Mouse (Mus musculus): Measurements from ENCODE around the gene Sfxn2. TPM values are rescaled to one million over a fixed set of nuclear protein-coding genes. Genes with fewer than 3 reads are reported as not detected.

Gene Sfxn2
- polyA plus RNA-seq, 1 experiment from 2014 or later, result 10.2 TPM

- Histone ChIP-seq H3K36me3 (ENCODE audit: control insufficient read depth, insufficient read depth, low read length) (peaks cover 22% of the 10 kb centered on the region), H3K9me3 (ENCODE audit: control insufficient read depth, low read length) (no peaks in the 10 kb centered on the region), H3K4me3 (replicated peaks; ENCODE audit: low read depth, low read length) (no peak overlapping the region), H3K4me2 (ENCODE audit: low read length) (no peak overlapping the region), H3K9ac (replicated peaks; ENCODE audit: low read length) (no peak overlapping the region), H3K27ac (replicated peaks; ENCODE audit: low read depth, low read length) (no peak overlapping the region), H3K27me3 (ENCODE audit: control insufficient read depth, insufficient read depth, low read length) (no peaks in the 10 kb centered on the region), H3K4me1 (ENCODE audit: control insufficient read depth, insufficient read depth, low read length) (peaks cover 20% of the 10 kb centered on the region)
- DNase-seq (no peak), ATAC-seq (ENCODE audit: low FRiP score, low TSS enrichment) (no peak)
- WGBS, result 87% methylated on average over 12 of the region's 12 CpGs
Measured at GRCm38 (mm10) chr19:46646041-46646481, 72.9 kb downstream of the Sfxn2 start.

GRCm38 (mm10) chr19:46647254-46647653 is 74.1 kb downstream of the Sfxn2 start:
- no peak for DNase-seq
- Histone ChIP-seq H3K9me3 (ENCODE audit: control insufficient read depth, low read length) (no peaks in the 10 kb centered on the region), H3K27me3 (ENCODE audit: control insufficient read depth, insufficient read depth, low read length) (no peaks in the 10 kb centered on the region), H3K9ac (replicated peaks; ENCODE audit: low read length) (no peak overlapping the region), H3K27ac (replicated peaks; ENCODE audit: low read depth, low read length) (no peak overlapping the region), H3K4me1 (ENCODE audit: control insufficient read depth, insufficient read depth, low read length) (peaks cover 19% of the 10 kb centered on the region), H3K4me2 (ENCODE audit: low read length) (no peak overlapping the region), H3K4me3 (replicated peaks; ENCODE audit: low read depth, low read length) (no peak overlapping the region), H3K36me3 (ENCODE audit: control insufficient read depth, insufficient read depth, low read length) (peaks cover 26% of the 10 kb centered on the region)
- no peak for ATAC-seq (ENCODE audit: low FRiP score, low TSS enrichment)
- 87% methylated on average over 3 of the region's 3 CpGs for whole genome bisulfite sequencing

Other genes with a start within 250 kb of the Sfxn2 start
- gene Psd, start 246.2 kb upstream of the Sfxn2 start, polyA plus RNA-seq (2014; fragmentation: Nextera tagmentation; extraction: Ambion mirVana), result 112 and 144 TPM in 2 replicates
- gene Fbxl15, start 245.2 kb upstream of the Sfxn2 start, polyA plus RNA-seq (2014; fragmentation: Nextera tagmentation; extraction: Ambion mirVana), result 45.8 and 53.5 TPM in 2 replicates
- gene Cuedc2, start 234.7 kb upstream of the Sfxn2 start, polyA plus RNA-seq (2014; fragmentation: Nextera tagmentation; extraction: Ambion mirVana), result 300 and 307 TPM in 2 replicates
- 7.2 and 7.7 TPM in 2 replicates for gene Mfsd13a, start 232.2 kb upstream of the Sfxn2 start, polyA plus RNA-seq (2014; fragmentation: Nextera tagmentation; extraction: Ambion mirVana)
- 2.8 and 3.1 TPM in 2 replicates for gene 2310034G01Rik, start 223.1 kb upstream of the Sfxn2 start, polyA plus RNA-seq (2014; fragmentation: Nextera tagmentation; extraction: Ambion mirVana)
- gene Actr1a, start 177.6 kb upstream of the Sfxn2 start, polyA plus RNA-seq (2014; fragmentation: Nextera tagmentation; extraction: Ambion mirVana), result 320 and 379 TPM in 2 replicates
- 22.0 and 29.1 TPM in 2 replicates for gene Sufu, start 176.5 kb upstream of the Sfxn2 start, polyA plus RNA-seq (2014; fragmentation: Nextera tagmentation; extraction: Ambion mirVana)
- 36.5 and 38.5 TPM in 2 replicates for gene Trim8, start 71.7 kb upstream of the Sfxn2 start, polyA plus RNA-seq (2014; fragmentation: Nextera tagmentation; extraction: Ambion mirVana)
- gene Arl3, start 167 bp upstream of the Sfxn2 start, polyA plus RNA-seq (2014; fragmentation: Nextera tagmentation; extraction: Ambion mirVana), result 134 and 200 TPM in 2 replicates
- gene Wbp1l, start 25.7 kb downstream of the Sfxn2 start, polyA plus RNA-seq (2014; fragmentation: Nextera tagmentation; extraction: Ambion mirVana), result 27.5 and 33.8 TPM in 2 replicates
- gene Cyp17a1, start 99.8 kb downstream of the Sfxn2 start, polyA plus RNA-seq (2014; fragmentation: Nextera tagmentation; extraction: Ambion mirVana), result not detected in 2 replicates
- 21.6 and 23.3 TPM in 2 replicates for gene Borcs7, start 116.5 kb downstream of the Sfxn2 start, polyA plus RNA-seq (2014; fragmentation: Nextera tagmentation; extraction: Ambion mirVana)
- 38.8 and 42.5 TPM in 2 replicates for gene As3mt, start 134.1 kb downstream of the Sfxn2 start, polyA plus RNA-seq (2014; fragmentation: Nextera tagmentation; extraction: Ambion mirVana)
- gene Cnnm2, start 188.2 kb downstream of the Sfxn2 start, polyA plus RNA-seq (2014; fragmentation: Nextera tagmentation; extraction: Ambion mirVana), result 7.9 and 8.1 TPM in 2 replicates

Measured in midbrain, embryonic 14.5 days (tissue).